ENCODE assay signal across 12 mouse cellular contexts in genomic region chr5:139051276-139051675, GRCm38 (mm10). TPM values are rescaled to one million over a fixed set of nuclear protein-coding genes. Genes with fewer than 3 reads are reported as not detected.
DNase-seq lines count a peak whose midpoint lies in the region; ATAC-seq and TF ChIP-seq lines count a peak whose summit lies in the region.
"Had no signal": no experiment of that assay in that cellular context is flagged by ENCODE, and none has a peak within 500 bp of the region (broad histone marks: within the 10 kb centered on the region; RNA-seq: fewer than 3 reads in every experiment).

No protein-coding gene starts in this region.

- no peak overlapping the region for H3K4me3 ChIP-seq in midbrain, embryonic 14.5 days (replicated peaks; ENCODE audit: low read depth, low read length)
- H3K4me3 ChIP-seq in midbrain, embryonic 11.5 days (ENCODE audit: low read depth, low read length) = no peak overlapping the region
- no peak overlapping the region for H3K4me3 ChIP-seq in hindbrain, postnatal 0 days (ENCODE audit: low read length)
- no peak overlapping the region for H3K4me3 ChIP-seq in liver, embryonic 11.5 days (ENCODE audit: low read depth, low read length)

- H3K4me2 ChIP-seq in midbrain, embryonic 14.5 days (ENCODE audit: low read length) = no peak overlapping the region
- no peak overlapping the region for H3K4me2 ChIP-seq in midbrain, embryonic 11.5 days
- peak overlapping the region; percentile 21; the same call in 1 of the 2 replicates for H3K4me2 ChIP-seq in hindbrain, postnatal 0 days (ENCODE audit: low read depth, low read length)
- H3K4me2 ChIP-seq in liver, embryonic 11.5 days = no peak overlapping the region

- peaks cover 12% of the 10 kb centered on the region for H3K36me3 ChIP-seq in midbrain, embryonic 14.5 days (ENCODE audit: control insufficient read depth, insufficient read depth, low read length)
- no peaks in the 10 kb centered on the region for H3K36me3 ChIP-seq in midbrain, embryonic 11.5 days (ENCODE audit: control insufficient read depth, insufficient read depth, low read length)
- 0 out of 2 replicates have a peak, but pooled peaks cover 11% of the 10 kb centered on the region for H3K36me3 ChIP-seq in hindbrain, postnatal 0 days (ENCODE audit: insufficient read depth, low read length)
- H3K36me3 ChIP-seq in liver, embryonic 11.5 days (ENCODE audit: control insufficient read depth, insufficient read depth, low read length) = no peaks in the 10 kb centered on the region

- H3K9me3 ChIP-seq in midbrain, embryonic 14.5 days (ENCODE audit: control insufficient read depth, low read length) = no peaks in the 10 kb centered on the region
- no peaks in the 10 kb centered on the region for H3K9me3 ChIP-seq in midbrain, embryonic 11.5 days (ENCODE audit: control insufficient read depth, low read length)
- H3K9me3 ChIP-seq in hindbrain, postnatal 0 days (ENCODE audit: low read length) = no peaks in the 10 kb centered on the region
- no peaks in the 10 kb centered on the region for H3K9me3 ChIP-seq in liver, embryonic 11.5 days (ENCODE audit: control insufficient read depth, low read length)

- intact Hi-C loops in left cerebral cortex, postnatal 10 days (cut with DNase I) = no loop called here

- no peak for ATAC-seq in midbrain, embryonic 14.5 days (ENCODE audit: low FRiP score, low TSS enrichment)
- ATAC-seq in midbrain, embryonic 11.5 days (ENCODE audit: low FRiP score) = no peak
- ATAC-seq in hindbrain, postnatal 0 days = peak; percentile 77
- ATAC-seq in megakaryocyte progenitor cell, adult 5-6 weeks (replicated peaks; ENCODE audit: poor library complexity) = no peak
- ATAC-seq in erythroblast, adult 5-6 weeks (replicated peaks; ENCODE audit: low FRiP score, poor library complexity, severe bottlenecking) = no peak
- no peak for ATAC-seq in liver, embryonic 11.5 days (replicated peaks; ENCODE audit: low FRiP score)
- ATAC-seq: liver, postnatal 0 days had no signal

- H3K27ac ChIP-seq in midbrain, embryonic 14.5 days (replicated peaks; ENCODE audit: low read depth, low read length) = no peak overlapping the region
- no peak overlapping the region for H3K27ac ChIP-seq in midbrain, embryonic 11.5 days (ENCODE audit: low read depth, low read length)
- H3K27ac ChIP-seq in hindbrain, postnatal 0 days = no peak overlapping the region
- no peak overlapping the region for H3K27ac ChIP-seq in liver, embryonic 11.5 days (ENCODE audit: low read depth, low read length)

- 73% methylated on average over 18 of the region's 18 CpGs for WGBS in midbrain, embryonic 14.5 days
- WGBS in midbrain, embryonic 11.5 days = 93% methylated on average over 18 of the region's 18 CpGs
- 50% methylated on average over 18 of the region's 18 CpGs for WGBS in hindbrain, postnatal 0 days
- WGBS in liver, embryonic 11.5 days = 92% methylated on average over 18 of the region's 18 CpGs

- H3K27me3 ChIP-seq in midbrain, embryonic 14.5 days (ENCODE audit: control insufficient read depth, insufficient read depth, low read length) = no peaks in the 10 kb centered on the region
- no peaks in the 10 kb centered on the region for H3K27me3 ChIP-seq in midbrain, embryonic 11.5 days (ENCODE audit: control insufficient read depth, insufficient read depth, low read length)
- no peaks in the 10 kb centered on the region for H3K27me3 ChIP-seq in hindbrain, postnatal 0 days (ENCODE audit: insufficient read depth, low read length)
- no peaks in the 10 kb centered on the region for H3K27me3 ChIP-seq in liver, embryonic 11.5 days (replicated peaks; ENCODE audit: control insufficient read depth, insufficient read depth, low read length)

- peak; percentile 39 for DNase-seq in midbrain, embryonic 14.5 days
- no peak for DNase-seq in midbrain, embryonic 11.5 days (ENCODE audit: low spot score, missing footprints)
- DNase-seq in hindbrain, postnatal 0 days (ENCODE audit: low spot score) = peak; percentile 63
- peak; percentile 54 to 56 for DNase-seq in left cerebral cortex, postnatal 10 days (ENCODE audit: extremely low spot score in 1 of 2, low spot score in 2 of 2)
- peak; percentile 58 for DNase-seq in telencephalon, adult 2 months (ENCODE audit: low read depth, low spot score)
- DNase-seq in liver, embryonic 11.5 days (ENCODE audit: low spot score) = no peak
- DNase-seq: gastrocnemius, postnatal 14 days; kidney, postnatal 36 days; liver, postnatal 0 days had no signal

- H3K9ac ChIP-seq in midbrain, embryonic 14.5 days (replicated peaks; ENCODE audit: low read length) = no peak overlapping the region
- H3K9ac ChIP-seq in midbrain, embryonic 11.5 days (ENCODE audit: low read length) = no peak overlapping the region
- no peak overlapping the region for H3K9ac ChIP-seq in hindbrain, postnatal 0 days (replicated peaks; ENCODE audit: low read length)
- H3K9ac ChIP-seq in liver, embryonic 11.5 days (ENCODE audit: low read depth, low read length) = no peak overlapping the region
- H3K9ac ChIP-seq: liver, postnatal 0 days had no signal

- no peak for TF ChIP-seq CTCF in hindbrain, postnatal 0 days (IDR thresholded peaks at IDR 0.05; ENCODE audit: low read depth)

- H3K4me1 ChIP-seq in midbrain, embryonic 14.5 days (ENCODE audit: control insufficient read depth, insufficient read depth, low read length) = no peaks in the 10 kb centered on the region
- H3K4me1 ChIP-seq in midbrain, embryonic 11.5 days (ENCODE audit: control insufficient read depth, insufficient read depth, low read length) = no peaks in the 10 kb centered on the region
- H3K4me1 ChIP-seq in hindbrain, postnatal 0 days (ENCODE audit: insufficient read depth, low read length) = no peaks in the 10 kb centered on the region
- no peaks in the 10 kb centered on the region for H3K4me1 ChIP-seq in liver, embryonic 11.5 days (replicated peaks; ENCODE audit: control insufficient read depth, insufficient read depth, low read length)

RNA-seq across cellular contexts. Expression of gene Pdgfa, which starts 54.1 kb away (rescaled TPM):
- 16.2 and 24.6 TPM in 2 replicates for polyA plus RNA-seq in midbrain, embryonic 14.5 days (2014; fragmentation: Nextera tagmentation; extraction: Ambion mirVana)
- 3.3 and 3.9 TPM in 2 replicates for polyA plus RNA-seq in midbrain, embryonic 11.5 days (2014; fragmentation: Nextera tagmentation; extraction: Ambion mirVana)
- 49.0 and 54.4 TPM in 2 replicates for total RNA-seq in hindbrain, postnatal 0 days (2014; rRNA removed)
- 41.9 and 47.5 TPM in 2 replicates for polyA plus RNA-seq in hindbrain, postnatal 0 days (2015; fragmentation: Nextera tagmentation; extraction: Ambion mirVana)
- 10 to 100 TPM; 54.6 to 58.0 TPM for total RNA-seq in left cerebral cortex, postnatal 10 days (2021)
- total RNA-seq in megakaryocyte progenitor cell, adult 5-6 weeks (2015) = 0.25 and 0.71 TPM in 2 replicates
- 1.3 TPM in 1 of 2 replicates, not detected in the other for total RNA-seq in megakaryocyte progenitor cell, adult 5-6 weeks (2017)
- total RNA-seq in erythroblast, adult 5-6 weeks (2015; ENCODE audit: low replicate concordance) = not detected in 2 replicates
- not detected in 2 replicates for total RNA-seq in erythroblast, adult 5-6 weeks (2017; ENCODE audit: low replicate concordance)
- polyA plus RNA-seq in liver, embryonic 11.5 days (2014; fragmentation: Nextera tagmentation; extraction: Ambion mirVana) = 3.4 and 5.0 TPM in 2 replicates
- total RNA-seq: monocyte, adult 5-6 weeks had no signal

Comparison
In these comparisons a context has a peak if more than half of its experiments do, and no peak if none do; other contexts are left out.
1. DNase-seq: peak in midbrain, embryonic 14.5 days (single experiment), hindbrain, postnatal 0 days (single experiment), left cerebral cortex, postnatal 10 days (2 of 2) and telencephalon, adult 2 months (single experiment); none in midbrain, embryonic 11.5 days (single experiment) and liver, embryonic 11.5 days (single experiment).
2. RNA of gene Pdgfa, which starts 54.1 kb away (total RNA-seq): 54.6 to 58.0 TPM in left cerebral cortex, postnatal 10 days and 49.0 to 54.4 TPM in hindbrain, postnatal 0 days; 0.25 to 1.3 TPM in megakaryocyte progenitor cell, adult 5-6 weeks and not detected in erythroblast, adult 5-6 weeks; every median in the first group is over 10 times any median in the second.